Mouse (Mus musculus): ENCODE results near the gene Itsn1. TPM values are rescaled to one million over a fixed set of nuclear protein-coding genes. Genes with fewer than 3 reads are reported as not detected.

The Itsn1 gene
- total RNA-seq, 2 experiments from 2014 or later = 127 to 135 TPM

Small RNA genes within 50 kb of the gene (microRNA-seq; reads per million reads assigned to microRNA genes)
- 0 reads per million in 2 experiments for gene Gm27773

Other genes starting within 250 kb of the Itsn1 start
- gene Ifnar1, start 244.0 kb upstream of the Itsn1 start, total RNA-seq (2021) = 10 to 100 TPM; 41.7 to 53.2 TPM
- 10 to 100 TPM; 31.3 to 41.2 TPM for gene Ifngr2, start 182.2 kb upstream of the Itsn1 start, total RNA-seq (2021)
- gene Tmem50b, start 131.5 kb upstream of the Itsn1 start, total RNA-seq (2021) = 10 to 100 TPM; 87.7 to 92.8 TPM
- 1 to 10 TPM; 8.3 to 8.6 TPM for gene Dnajc28, start 110.3 kb upstream of the Itsn1 start, total RNA-seq (2021)
- gene Gart, start 82.3 kb upstream of the Itsn1 start, total RNA-seq (2021) = 10 to 100 TPM; 53.0 TPM
- gene Son, start 81.8 kb upstream of the Itsn1 start, total RNA-seq (2021) = 100 to 1,000 TPM; 202 to 210 TPM
- gene Donson, start 40.5 kb upstream of the Itsn1 start, total RNA-seq (2021) = 10 to 100 TPM; 20.1 to 20.5 TPM
- gene Cryzl1, start 306 bp upstream of the Itsn1 start, total RNA-seq (2021) = 100 to 1,000 TPM; 106 to 110 TPM